Comparison of ENCODE assay signal across 18 mouse cellular contexts in the genomic region with DNA sequence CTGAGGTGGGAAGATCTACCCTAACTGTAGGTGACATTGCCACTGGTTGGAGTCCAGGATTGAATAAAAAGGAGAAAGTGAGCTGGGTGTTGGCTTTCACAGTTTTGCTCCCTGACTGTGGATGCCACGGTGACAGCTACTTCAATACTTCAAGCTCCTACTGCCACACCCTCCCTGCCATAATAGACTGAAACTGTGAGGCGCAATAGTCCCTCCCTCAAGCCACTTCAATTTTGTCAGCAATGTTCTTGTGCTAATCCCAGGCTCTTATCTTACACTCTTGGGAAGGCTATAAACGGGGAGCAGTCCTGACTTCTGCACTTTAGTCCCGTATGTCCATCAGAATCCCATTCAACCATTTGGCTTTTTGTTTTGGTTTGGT. TPM values are rescaled to one million over a fixed set of nuclear protein-coding genes. Genes with fewer than 3 reads are reported as not detected.
A peak's percentile ranks its signal among the peaks of the same experiment; 100 is the strongest.
DNase-seq lines count a peak whose midpoint lies in the region; ATAC-seq and TF ChIP-seq lines count a peak whose summit lies in the region.
"Had no signal": no experiment of that assay in that cellular context is flagged by ENCODE, and none has a peak within 500 bp of the region (broad histone marks: within the 10 kb centered on the region; RNA-seq: fewer than 3 reads in every experiment).

No protein-coding gene starts in this region.

- H3K27me3 ChIP-seq in heart, embryonic 15.5 days = no peaks in the 10 kb centered on the region
- H3K27me3 ChIP-seq in lung, embryonic 14.5 days (ENCODE audit: insufficient read depth, low read length) = no peaks in the 10 kb centered on the region
- no peaks in the 10 kb centered on the region for H3K27me3 ChIP-seq in intestine, embryonic 16.5 days (replicated peaks; ENCODE audit: control insufficient read depth, insufficient read depth, low read length)
- H3K27me3 ChIP-seq in stomach, embryonic 15.5 days (replicated peaks) = no peaks in the 10 kb centered on the region
- H3K27me3 ChIP-seq: forebrain, embryonic 12.5 days; limb, embryonic 12.5 days; midbrain, embryonic 15.5 days; Patski had no signal

- H3K4me1 ChIP-seq in heart, embryonic 15.5 days (replicated peaks) = peaks cover 18% of the 10 kb centered on the region
- H3K4me1 ChIP-seq in lung, embryonic 14.5 days (ENCODE audit: insufficient read depth) = no peaks in the 10 kb centered on the region
- peaks cover 21% of the 10 kb centered on the region for H3K4me1 ChIP-seq in intestine, embryonic 16.5 days (ENCODE audit: control insufficient read depth, insufficient read depth, low read length)
- peaks cover 8% of the 10 kb centered on the region; the same call in 1 of the 2 replicates for H3K4me1 ChIP-seq in stomach, embryonic 15.5 days

- no peak overlapping the region for H3K9ac ChIP-seq in heart, embryonic 15.5 days
- H3K9ac ChIP-seq in lung, embryonic 14.5 days = no peak overlapping the region
- H3K9ac ChIP-seq in intestine, embryonic 16.5 days (ENCODE audit: low read depth, low read length) = no peak overlapping the region
- H3K9ac ChIP-seq in stomach, embryonic 15.5 days = no peak overlapping the region
- H3K9ac ChIP-seq: forebrain, embryonic 12.5 days; limb, embryonic 12.5 days; midbrain, embryonic 15.5 days had no signal

- no peak for DNase-seq in heart, adult 18-20 months
- DNase-seq in lung, embryonic 14.5 days = no peak
- no peak for DNase-seq in lung, postnatal 14 days
- no peak for DNase-seq in retina, postnatal 1 day
- DNase-seq in cerebellum, adult 11-12 months = no peak
- DNase-seq: cerebellum, adult 9-11 months; gastrocnemius, postnatal 14 days; right cerebral cortex, adult 18-20 months had no signal

- 36% methylated on average over 4 of the region's 4 CpGs for WGBS in heart, embryonic 15.5 days
- 60% methylated on average over 4 of the region's 4 CpGs for WGBS in lung, embryonic 14.5 days
- 54% methylated on average over 4 of the region's 4 CpGs for WGBS in intestine, embryonic 16.5 days
- WGBS in stomach, embryonic 15.5 days = 58% methylated on average over 4 of the region's 4 CpGs

- peak; percentile 53; the same call in 1 of the 2 replicates for ATAC-seq in heart, embryonic 15.5 days (replicated peaks; ENCODE audit: insufficient number of reproducible peaks, insufficient read depth, low FRiP score, low read depth)
- ATAC-seq in lung, embryonic 14.5 days (ENCODE audit: insufficient read depth) = no peak
- ATAC-seq in intestine, embryonic 16.5 days = peak; percentile 63
- ATAC-seq in stomach, embryonic 15.5 days (ENCODE audit: insufficient read depth, low FRiP score, low read depth) = no peak; the same call in 1 of the 2 replicates
- ATAC-seq: inflammation-experienced regulatory T-cells, adult 6 months; midbrain, embryonic 15.5 days had no signal

- H3K9me3 ChIP-seq in heart, embryonic 15.5 days (replicated peaks) = no peaks in the 10 kb centered on the region
- H3K9me3 ChIP-seq in lung, embryonic 14.5 days (ENCODE audit: low read depth, low read length) = no peaks in the 10 kb centered on the region
- no peaks in the 10 kb centered on the region for H3K9me3 ChIP-seq in intestine, embryonic 16.5 days (ENCODE audit: control insufficient read depth, low read length)
- H3K9me3 ChIP-seq in stomach, embryonic 15.5 days = no peaks in the 10 kb centered on the region
- H3K9me3 ChIP-seq: forebrain, embryonic 12.5 days; heart, embryonic 10.5 days; limb, embryonic 12.5 days; midbrain, embryonic 15.5 days had no signal

- H3K27ac ChIP-seq in heart, embryonic 15.5 days = peak overlapping the region; percentile 24; the same call in 1 of the 2 replicates
- 0 out of 2 replicates have a peak overlapping the region, but pooled peaks have one; percentile 18 for H3K27ac ChIP-seq in lung, embryonic 14.5 days (ENCODE audit: low read depth)
- H3K27ac ChIP-seq in intestine, embryonic 16.5 days (ENCODE audit: low read length) = peak overlapping the region; percentile 45; the same call in 1 of the 2 replicates
- peak overlapping the region; percentile 71; the same call in 1 of the 2 replicates for H3K27ac ChIP-seq in stomach, embryonic 15.5 days
- H3K27ac ChIP-seq: forebrain, embryonic 12.5 days; heart, embryonic 10.5 days; layer of hippocampus, adult 2 months; limb, embryonic 12.5 days; midbrain, embryonic 15.5 days had no signal

- peaks cover 26% of the 10 kb centered on the region for H3K36me3 ChIP-seq in heart, embryonic 15.5 days
- peaks cover 36% of the 10 kb centered on the region for H3K36me3 ChIP-seq in lung, embryonic 14.5 days (ENCODE audit: insufficient read depth)
- 0 out of 2 replicates have a peak, but pooled peaks cover 7% of the 10 kb centered on the region for H3K36me3 ChIP-seq in intestine, embryonic 16.5 days (ENCODE audit: control insufficient read depth, insufficient read depth, low read length)
- peaks cover 20% of the 10 kb centered on the region; the same call in 1 of the 2 replicates for H3K36me3 ChIP-seq in stomach, embryonic 15.5 days

- H3K4me3 ChIP-seq in heart, embryonic 15.5 days = no peak overlapping the region
- no peak overlapping the region for H3K4me3 ChIP-seq in lung, embryonic 14.5 days (ENCODE audit: low read depth, low read length)
- no peak overlapping the region for H3K4me3 ChIP-seq in intestine, embryonic 16.5 days (ENCODE audit: low read length)
- no peak overlapping the region for H3K4me3 ChIP-seq in stomach, embryonic 15.5 days (replicated peaks)
- H3K4me3 ChIP-seq: forebrain, embryonic 12.5 days; heart, embryonic 10.5 days; layer of hippocampus, adult 2 months; limb, embryonic 12.5 days; midbrain, embryonic 15.5 days had no signal

- TF ChIP-seq CTCF in lung, embryonic 14.5 days (IDR thresholded peaks at IDR 0.05; ENCODE audit: low read depth) = no peak

- H3K4me2 ChIP-seq in heart, embryonic 15.5 days = no peak overlapping the region
- H3K4me2 ChIP-seq in lung, embryonic 14.5 days = no peak overlapping the region
- H3K4me2 ChIP-seq in intestine, embryonic 16.5 days (ENCODE audit: low read depth, low read length) = no peak overlapping the region
- no peak overlapping the region for H3K4me2 ChIP-seq in stomach, embryonic 15.5 days
- H3K4me2 ChIP-seq: forebrain, embryonic 12.5 days; limb, embryonic 12.5 days; midbrain, embryonic 15.5 days had no signal

RNA-seq across cellular contexts. Expression of a gene that starts 7.8 kb away (rescaled TPM):
- 543 and 632 TPM in 2 replicates for polyA plus RNA-seq in heart, embryonic 15.5 days (2015; fragmentation: Nextera tagmentation; extraction: Ambion mirVana)
- total RNA-seq in heart, adult 18-20 months (2021) = 100 to 1,000 TPM; 475 to 528 TPM
- 705 and 755 TPM in 2 replicates for polyA plus RNA-seq in lung, embryonic 14.5 days (2014; fragmentation: Nextera tagmentation; extraction: Ambion mirVana)
- 636 and 699 TPM in 2 replicates for polyA plus RNA-seq in intestine, embryonic 16.5 days (2015; fragmentation: Nextera tagmentation; extraction: Ambion mirVana)
- 644 and 729 TPM in 2 replicates for polyA plus RNA-seq in stomach, embryonic 15.5 days (2015; fragmentation: Nextera tagmentation; extraction: Ambion mirVana)

RNA-seq across cellular contexts. Expression of a gene that starts 39.2 kb away (rescaled TPM):
- polyA plus RNA-seq in heart, embryonic 15.5 days (2015; fragmentation: Nextera tagmentation; extraction: Ambion mirVana) = 6.7 and 8.4 TPM in 2 replicates
- 1 to 10 TPM; 7.2 to 7.7 TPM for total RNA-seq in heart, adult 18-20 months (2021)
- 6.8 and 7.0 TPM in 2 replicates for polyA plus RNA-seq in lung, embryonic 14.5 days (2014; fragmentation: Nextera tagmentation; extraction: Ambion mirVana)
- polyA plus RNA-seq in intestine, embryonic 16.5 days (2015; fragmentation: Nextera tagmentation; extraction: Ambion mirVana) = 15.4 and 18.6 TPM in 2 replicates
- polyA plus RNA-seq in stomach, embryonic 15.5 days (2015; fragmentation: Nextera tagmentation; extraction: Ambion mirVana) = 19.9 and 20.1 TPM in 2 replicates

Comparison
In these comparisons a context has a peak if more than half of its experiments do, and no peak if none do; other contexts are left out.
1. ATAC-seq: peak in heart, embryonic 15.5 days (single experiment) and intestine, embryonic 16.5 days (single experiment); none in lung, embryonic 14.5 days (single experiment) and stomach, embryonic 15.5 days (single experiment).
2. H3K27ac ChIP-seq: peak in every context shown above with its lines; median percentile 71 in stomach, embryonic 15.5 days; 45 in intestine, embryonic 16.5 days; 24 in heart, embryonic 15.5 days; 18 in lung, embryonic 14.5 days.